In genomic region chr16:57190390-57190789, GRCm38 (mm10) we compare ENCODE assay signal across 18 mouse cellular contexts.
"Had no signal": no experiment of that assay in that cellular context is flagged by ENCODE, and none has a peak within 500 bp of the region (broad histone marks: within the 10 kb centered on the region; RNA-seq: fewer than 3 reads in every experiment).

No protein-coding gene starts in this region.

- DNase-seq: kidney, adult 2 months; kidney, postnatal 25 days; left cerebral cortex, postnatal 4 days; lung, adult 2 months; lung, postnatal 14 days; lung, postnatal 4 days; thymus, adult 18-20 months; thymus, postnatal 36 days had no signal

- H3K4me1 ChIP-seq: limb, embryonic 12.5 days; limb, embryonic 15.5 days; midbrain, embryonic 12.5 days; midbrain, embryonic 15.5 days; neural tube, embryonic 12.5 days; neural tube, embryonic 15.5 days had no signal

- H3K27ac ChIP-seq: kidney, postnatal 0 days; limb, embryonic 12.5 days; limb, embryonic 15.5 days; liver, embryonic 12.5 days; liver, embryonic 15.5 days; midbrain, embryonic 12.5 days; midbrain, embryonic 15.5 days; neural tube, embryonic 12.5 days; neural tube, embryonic 15.5 days; stomach, postnatal 0 days had no signal

- H3K27me3 ChIP-seq: limb, embryonic 12.5 days; limb, embryonic 15.5 days; liver, embryonic 12.5 days; liver, embryonic 15.5 days; midbrain, embryonic 12.5 days; midbrain, embryonic 15.5 days; neural tube, embryonic 12.5 days; neural tube, embryonic 15.5 days had no signal

- H3K4me3 ChIP-seq: limb, embryonic 12.5 days; limb, embryonic 15.5 days; liver, embryonic 12.5 days; liver, embryonic 15.5 days; midbrain, embryonic 12.5 days; midbrain, embryonic 15.5 days; neural tube, embryonic 12.5 days; neural tube, embryonic 15.5 days had no signal
